Mouse (Mus musculus) lung, embryonic 16.5 days (tissue): ENCODE results near the gene Kiss1r. TPM values are rescaled to one million over a fixed set of nuclear protein-coding genes. Genes with fewer than 3 reads are reported as not detected.
A peak's percentile ranks its signal among the peaks of the same experiment; 100 is the strongest.
"Not testable (repeated sequence)": the region's sequence is repeated elsewhere in the genome, so short reads cannot be mapped to it uniquely, and the experiment has no call there.

ENCODE experiments used
- ATAC-seq: fragments of 200-750 bp; cut with Nextera tagmentation; 2 replicates; pipeline ENCODE4 v1.8.0; 2017; ENCODE audit warnings: low read depth, mild to moderate bottlenecking, moderate library complexity
- H3K27ac ChIP-seq: fragments of 300-500 bp; sonication (generic); 2 replicates; pipeline ENCODE4 v1.5.1; 2014; ENCODE audit warnings: mild to moderate bottlenecking, control low read depth, low read length
- H3K27me3 ChIP-seq: fragments of 300-500 bp; sonication (generic); 2 replicates; pipeline ENCODE4 v1.6.1; 2014; ENCODE audit warnings: low read depth, low read length, mixed read lengths; ENCODE audit not compliant: control insufficient read depth, insufficient read depth
- H3K36me3 ChIP-seq: fragments of 300-500 bp; sonication (generic); 2 replicates; pipeline ENCODE4 v1.6.1; 2014; ENCODE audit warnings: low read length; ENCODE audit not compliant: control insufficient read depth, insufficient read depth
- H3K4me1 ChIP-seq: fragments of 300-500 bp; sonication (generic); replicated peaks from 2 replicates; pipeline ENCODE4 v1.6.1; 2014; ENCODE audit warnings: low read length, mixed read lengths; ENCODE audit not compliant: control insufficient read depth, insufficient read depth
- H3K4me2 ChIP-seq: fragments of 300-500 bp; sonication (generic); 2 replicates; pipeline ENCODE4 v1.6.1; 2014; ENCODE audit warnings: low read depth, low read length, control low read depth
- H3K4me3 ChIP-seq: fragments of 300-500 bp; sonication (generic); 2 replicates; pipeline ENCODE4 v1.5.1; 2014; ENCODE audit warnings: mild to moderate bottlenecking, low read length, control low read depth
- H3K9ac ChIP-seq: fragments of 300-500 bp; sonication (generic); 2 replicates; pipeline ENCODE4 v1.6.1; 2014; ENCODE audit warnings: low read length, control low read depth
- H3K9me3 ChIP-seq: fragments of 300-500 bp; sonication (generic); 2 replicates; pipeline ENCODE4 v1.6.1; 2016; ENCODE audit warnings: low read length; ENCODE audit not compliant: control insufficient read depth
- WGBS: fragments of 180-500 bp; shearing (Covaris S2); extraction: QIAGEN DNeasy Blood & Tissue Kit; methylation state at CpG from one replicate; pipeline ENCODE4 v1.1.7; 2014; 5-methylcytosine and 5-hydroxymethylcytosine counted together
- polyA plus RNA-seq: library from polyadenylated mRNA; unstranded; fragments of >200 nt; fragmentation: Nextera tagmentation; extraction: Ambion mirVana; gene quantifications from 2 replicates; pipeline ENCODE4 v1.2.1, GENCODE M21; 2015

The Kiss1r gene
- polyA plus RNA-seq, 1 experiment from 2014 or later: 1.1 TPM

GRCm38 (mm10) chr10:79880721-79881120, 36.0 kb upstream of the Kiss1r start:
- peak overlapping the region; percentile 6; the same call in 1 of the 2 replicates for H3K4me2 ChIP-seq
- H3K36me3 ChIP-seq: no peaks in the 10 kb centered on the region
- no peak overlapping the region for H3K4me3 ChIP-seq
- peaks cover 15% of the 10 kb centered on the region for H3K4me1 ChIP-seq
- no peak overlapping the region for H3K9ac ChIP-seq
- ATAC-seq: no peak
- 13% methylated on average over 9 of the region's 9 CpGs for WGBS
- H3K9me3 ChIP-seq: no peaks in the 10 kb centered on the region
- peaks cover 3% of the 10 kb centered on the region for H3K27me3 ChIP-seq
- H3K27ac ChIP-seq: no peak overlapping the region

- peaks cover 13% of the 10 kb centered on the region for H3K4me1 ChIP-seq
- ATAC-seq: peak; percentile 10; the same call in 1 of the 2 replicates
- H3K4me2 ChIP-seq: peak overlapping the region; percentile 51
- peaks cover 3% of the 10 kb centered on the region for H3K27me3 ChIP-seq
- 0 out of 2 replicates have a peak overlapping the region, but pooled peaks have one; percentile 39 for H3K9ac ChIP-seq
- H3K36me3 ChIP-seq: no peaks in the 10 kb centered on the region
- no peak overlapping the region for H3K27ac ChIP-seq
- WGBS: 4% methylated on average over 22 of the region's 22 CpGs
- H3K4me3 ChIP-seq: peak overlapping the region; percentile 30
- no peaks in the 10 kb centered on the region for H3K9me3 ChIP-seq
Observed at GRCm38 (mm10) chr10:79881981-79882380, 34.8 kb upstream of the Kiss1r start.

GRCm38 (mm10) chr10:79883297-79884084, 33.3 kb upstream of the Kiss1r start:
- H3K4me3 ChIP-seq: no peak overlapping the region
- peaks cover 12% of the 10 kb centered on the region for H3K4me1 ChIP-seq
- no peaks in the 10 kb centered on the region for H3K36me3 ChIP-seq
- WGBS: 15% methylated on average over 22 of the region's 22 CpGs
- peak; percentile 41; the same call in 1 of the 2 replicates for ATAC-seq
- peaks cover 3% of the 10 kb centered on the region for H3K27me3 ChIP-seq
- no peak overlapping the region for H3K9ac ChIP-seq
- peak overlapping the region; percentile 12; the same call in 1 of the 2 replicates for H3K4me2 ChIP-seq
- no peak overlapping the region for H3K27ac ChIP-seq
- no peaks in the 10 kb centered on the region for H3K9me3 ChIP-seq

- Histone ChIP-seq H3K4me3 (no peak overlapping the region), H3K27me3 (peaks cover 3% of the 10 kb centered on the region), H3K27ac (no peak overlapping the region), H3K9ac (peak overlapping the region; percentile 32; the same call in 1 of the 2 replicates), H3K4me2 (no peak overlapping the region), H3K4me1 (peaks cover 12% of the 10 kb centered on the region), H3K36me3 (no peaks in the 10 kb centered on the region), H3K9me3 (no peaks in the 10 kb centered on the region)
- ATAC-seq: no peak
- WGBS: 33% methylated on average over 4 of the region's 4 CpGs
Observed at GRCm38 (mm10) chr10:79884446-79884845, 32.3 kb upstream of the Kiss1r start.

- not testable (repeated sequence) for H3K4me2 ChIP-seq, H3K36me3 ChIP-seq, ATAC-seq, H3K9me3 ChIP-seq, H3K4me3 ChIP-seq, H3K9ac ChIP-seq, H3K4me1 ChIP-seq, H3K27me3 ChIP-seq, H3K27ac ChIP-seq
- WGBS: 55% methylated on average over 2 of the region's 3 CpGs
Observed at GRCm38 (mm10) chr10:79884938-79885337, 31.8 kb upstream of the Kiss1r start.

GRCm38 (mm10) chr10:79886054-79886453, 30.7 kb upstream of the Kiss1r start, which contains the start of gene Elane:
TSS of gene Elane (plus strand) at chr10:79886247.
- H3K4me3 ChIP-seq: no peak within 1 kb of the TSS
- ATAC-seq: no peak
- no peak within 1 kb of the TSS for H3K27ac ChIP-seq
- H3K27me3 ChIP-seq: peaks cover 3% of the 10 kb centered on the region
- 71% methylated on average over 6 of the region's 6 CpGs for WGBS
- peaks cover 10% of the 10 kb centered on the region for H3K4me1 ChIP-seq
- H3K36me3 ChIP-seq: no peaks in the 10 kb centered on the region
- no peak within 1 kb of the TSS for H3K9ac ChIP-seq
- H3K9me3 ChIP-seq: no peaks in the 10 kb centered on the region
- no peak within 1 kb of the TSS for H3K4me2 ChIP-seq

GRCm38 (mm10) chr10:79886611-79887010, 30.2 kb upstream of the Kiss1r start:
- H3K27me3 ChIP-seq: peaks cover 3% of the 10 kb centered on the region
- no peak for ATAC-seq
- 79% methylated on average over 8 of the region's 8 CpGs for WGBS
- H3K36me3 ChIP-seq: no peaks in the 10 kb centered on the region
- no peak overlapping the region for H3K27ac ChIP-seq
- no peak overlapping the region for H3K4me2 ChIP-seq
- H3K9me3 ChIP-seq: no peaks in the 10 kb centered on the region
- no peak overlapping the region for H3K4me3 ChIP-seq
- peaks cover 10% of the 10 kb centered on the region for H3K4me1 ChIP-seq
- H3K9ac ChIP-seq: no peak overlapping the region

GRCm38 (mm10) chr10:79889386-79889785, 27.4 kb upstream of the Kiss1r start:
- H3K4me1 ChIP-seq: peaks cover 2% of the 10 kb centered on the region; the same call in 1 of the 2 replicates
- H3K9me3 ChIP-seq: no peaks in the 10 kb centered on the region
- H3K4me3 ChIP-seq: no peak overlapping the region
- 21% methylated on average over 2 of the region's 2 CpGs for WGBS
- H3K27ac ChIP-seq: no peak overlapping the region
- no peak overlapping the region for H3K4me2 ChIP-seq
- H3K27me3 ChIP-seq: no peaks in the 10 kb centered on the region
- H3K36me3 ChIP-seq: no peaks in the 10 kb centered on the region; the same call in 1 of the 2 replicates
- H3K9ac ChIP-seq: no peak overlapping the region
- ATAC-seq: no peak

- H3K27me3 ChIP-seq: no peaks in the 10 kb centered on the region
- H3K4me3 ChIP-seq: no peak within 1 kb of the TSS
- H3K9ac ChIP-seq: no peak within 1 kb of the TSS
- H3K27ac ChIP-seq: no peak within 1 kb of the TSS
- no peaks in the 10 kb centered on the region for H3K4me1 ChIP-seq
- H3K36me3 ChIP-seq: peaks cover 2% of the 10 kb centered on the region
- WGBS: 35% methylated on average over 5 of the region's 5 CpGs
- no peaks in the 10 kb centered on the region for H3K9me3 ChIP-seq
- ATAC-seq: no peak
- H3K4me2 ChIP-seq: no peak within 1 kb of the TSS
Observed at GRCm38 (mm10) chr10:79890670-79891069, 26.1 kb upstream of the Kiss1r start, which contains the start of gene Cfd. TSS of gene Cfd (plus strand) at chr10:79890853.
